Mouse (Mus musculus): Measurements from ENCODE around the gene Ninl.

DNA sequence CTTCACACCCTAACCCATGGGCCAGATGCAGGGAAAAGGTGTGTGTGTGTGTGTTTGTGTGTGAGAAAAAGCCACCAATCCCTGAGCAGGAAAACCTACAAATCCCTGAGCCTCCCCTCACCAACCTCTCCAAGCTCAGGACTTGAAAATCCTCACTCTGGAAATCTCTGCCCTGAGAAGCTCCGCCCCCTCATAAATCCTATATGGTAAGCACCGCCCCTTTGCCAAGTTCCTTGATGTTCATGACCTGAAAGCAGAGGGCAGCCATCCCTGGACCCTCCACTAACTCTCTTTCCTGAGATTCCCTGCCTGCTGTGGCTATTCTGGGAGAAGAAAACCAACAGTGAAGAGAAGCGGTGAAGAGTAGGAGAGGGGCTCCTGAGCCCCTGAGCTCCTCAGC lies 40.2 kb downstream of the Ninl start:
- TF ChIP-seq GATA1 (IDR thresholded peaks at IDR 0.05; ENCODE audit: borderline replicate concordance, low read length): no peak
- TF ChIP-seq FLI1 (IDR thresholded peaks at IDR 0.05; ENCODE audit: low read length): no peak

All from megakaryocyte, embryonic 14.5 days (primary cell).